Mouse (Mus musculus): ENCODE measurements around the gene Slc25a11. TPM values are rescaled to one million over a fixed set of nuclear protein-coding genes. Genes with fewer than 3 reads are reported as not detected.
A peak's percentile ranks its signal among the peaks of the same experiment; 100 is the strongest.

Slc25a11 gene
- polyA plus RNA-seq, 1 experiment from 2014 or later, result 158 TPM

DNA sequence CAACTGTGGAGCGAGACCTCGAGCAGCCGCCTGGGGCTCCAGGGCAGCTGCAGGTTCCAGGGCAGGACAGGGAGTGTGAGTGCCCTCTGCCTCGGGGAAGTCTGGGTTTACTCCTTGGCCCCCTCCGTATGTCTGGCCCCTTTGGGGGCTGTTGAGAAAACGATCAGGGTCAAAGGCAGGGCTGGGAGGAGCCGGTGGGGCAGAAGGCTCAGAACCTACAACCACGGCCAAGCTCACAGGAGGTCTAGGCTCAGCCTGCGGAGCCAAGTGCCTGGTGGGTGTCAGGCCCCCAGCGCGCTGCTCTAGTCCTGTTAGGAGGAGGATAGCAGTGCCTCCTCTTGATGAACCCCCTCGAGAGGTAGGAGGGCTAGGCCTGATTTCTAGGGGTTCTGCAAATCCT is 33.9 kb upstream of the Slc25a11 start:
- DNase-seq, result no peak
- no peak overlapping the region for H3K9ac ChIP-seq (replicated peaks; ENCODE audit: low read length)
- H3K9me3 ChIP-seq (ENCODE audit: control insufficient read depth, low read length), result no peaks in the 10 kb centered on the region
- WGBS, result 70% methylated on average over 12 of the region's 12 CpGs
- no peak overlapping the region for H3K4me2 ChIP-seq (ENCODE audit: low read length)
- H3K4me3 ChIP-seq (replicated peaks; ENCODE audit: low read depth, low read length), result no peak overlapping the region
- peaks cover 57% of the 10 kb centered on the region for H3K36me3 ChIP-seq (ENCODE audit: control insufficient read depth, insufficient read depth, low read length)
- H3K4me1 ChIP-seq (ENCODE audit: control insufficient read depth, insufficient read depth, low read length), result peaks cover 10% of the 10 kb centered on the region; the same call in 1 of the 2 replicates
- ATAC-seq (ENCODE audit: low FRiP score, low TSS enrichment), result 0 out of 2 replicates have a peak, but pooled peaks have one; percentile 6
- peak overlapping the region; percentile 42; the same call in 1 of the 2 replicates for H3K27ac ChIP-seq (replicated peaks; ENCODE audit: low read depth, low read length)
- no peaks in the 10 kb centered on the region for H3K27me3 ChIP-seq (ENCODE audit: control insufficient read depth, insufficient read depth, low read length)

DNA sequence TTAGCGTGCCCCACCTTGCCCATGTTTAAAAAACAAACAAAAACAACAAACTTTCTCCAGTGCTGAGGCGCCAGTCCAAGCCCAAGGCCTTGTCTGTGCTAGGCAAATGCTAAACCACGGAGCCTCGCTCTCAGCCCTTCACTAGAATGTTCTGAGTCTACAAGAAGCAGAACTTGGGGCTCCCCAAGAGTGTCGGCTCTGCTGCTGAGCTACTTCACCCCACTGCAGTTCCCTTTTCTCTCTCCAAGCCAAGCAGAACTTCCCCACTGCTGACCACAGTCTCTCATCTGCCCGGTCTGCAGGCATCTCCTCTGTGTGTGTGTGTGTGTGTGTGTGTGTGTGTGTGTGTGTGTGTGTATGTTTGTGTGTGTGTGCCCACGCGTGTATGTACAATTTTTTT is 32.6 kb upstream of the Slc25a11 start:
- Histone ChIP-seq H3K4me3 (replicated peaks; ENCODE audit: low read depth, low read length) (no peak overlapping the region), H3K36me3 (ENCODE audit: control insufficient read depth, insufficient read depth, low read length) (peaks cover 69% of the 10 kb centered on the region), H3K4me2 (ENCODE audit: low read length) (no peak overlapping the region), H3K9me3 (ENCODE audit: control insufficient read depth, low read length) (no peaks in the 10 kb centered on the region), H3K27ac (replicated peaks; ENCODE audit: low read depth, low read length) (no peak overlapping the region), H3K4me1 (ENCODE audit: control insufficient read depth, insufficient read depth, low read length) (peaks cover 10% of the 10 kb centered on the region; the same call in 1 of the 2 replicates), H3K27me3 (ENCODE audit: control insufficient read depth, insufficient read depth, low read length) (no peaks in the 10 kb centered on the region), H3K9ac (replicated peaks; ENCODE audit: low read length) (no peak overlapping the region)
- DNase-seq, result no peak
- 92% methylated on average over 8 of the region's 8 CpGs for WGBS
- no peak for ATAC-seq (ENCODE audit: low FRiP score, low TSS enrichment)

DNA sequence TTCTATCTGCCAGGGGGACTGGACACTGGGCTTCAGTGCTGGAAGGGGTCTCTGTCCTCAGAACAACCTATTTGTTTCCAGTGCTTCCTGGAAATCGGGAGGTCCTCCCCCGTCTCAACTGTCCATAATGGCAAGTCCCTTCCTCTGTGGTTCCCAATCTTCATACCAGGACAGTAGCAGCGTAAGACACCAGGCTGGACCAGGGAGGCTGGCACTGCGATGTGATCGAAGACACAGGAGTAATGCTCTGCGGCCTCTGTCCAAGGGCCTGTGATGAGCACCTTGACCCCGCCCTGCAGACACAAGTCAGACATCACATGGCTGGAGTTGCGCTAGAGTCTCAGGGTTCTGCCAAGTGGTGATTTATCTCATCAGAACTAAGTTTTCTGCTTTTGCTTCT is 32.1 kb upstream of the Slc25a11 start:
- H3K4me1 ChIP-seq (ENCODE audit: control insufficient read depth, insufficient read depth, low read length), result peaks cover 10% of the 10 kb centered on the region; the same call in 1 of the 2 replicates
- peaks cover 68% of the 10 kb centered on the region for H3K36me3 ChIP-seq (ENCODE audit: control insufficient read depth, insufficient read depth, low read length)
- WGBS, result 96% methylated on average over 8 of the region's 8 CpGs

DNA sequence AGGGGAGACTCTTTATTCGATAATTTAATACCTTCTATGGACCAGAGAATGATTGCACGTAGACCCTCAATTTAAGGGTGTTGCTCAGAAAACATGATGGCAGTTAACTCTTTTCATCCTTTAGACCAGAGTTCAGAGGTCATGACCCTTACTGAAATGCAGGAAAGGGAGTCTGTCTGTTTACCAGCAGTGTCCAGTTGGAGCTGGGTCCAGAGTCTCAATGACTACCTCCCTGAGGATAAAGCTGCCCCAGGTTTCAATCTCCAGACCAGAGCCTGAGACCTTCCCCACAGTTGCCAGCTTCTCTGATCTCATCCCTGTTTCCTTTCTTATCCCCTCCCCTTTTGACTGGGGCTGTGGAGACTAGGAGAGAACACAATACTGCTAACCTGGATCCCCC is 31.3 kb upstream of the Slc25a11 start:
- Histone ChIP-seq H3K27me3 (ENCODE audit: control insufficient read depth, insufficient read depth, low read length) (no peaks in the 10 kb centered on the region), H3K4me3 (replicated peaks; ENCODE audit: low read depth, low read length) (no peak overlapping the region), H3K4me2 (ENCODE audit: low read length) (no peak overlapping the region), H3K4me1 (ENCODE audit: control insufficient read depth, insufficient read depth, low read length) (peaks cover 10% of the 10 kb centered on the region; the same call in 1 of the 2 replicates), H3K27ac (replicated peaks; ENCODE audit: low read depth, low read length) (no peak overlapping the region), H3K9me3 (ENCODE audit: control insufficient read depth, low read length) (no peaks in the 10 kb centered on the region), H3K36me3 (ENCODE audit: control insufficient read depth, insufficient read depth, low read length) (peaks cover 67% of the 10 kb centered on the region), H3K9ac (replicated peaks; ENCODE audit: low read length) (no peak overlapping the region)
- DNase-seq (no peak), ATAC-seq (ENCODE audit: low FRiP score, low TSS enrichment) (no peak)
- 73% methylated on average over 2 of the region's 2 CpGs for WGBS

More for the DNA sequence above, 32.1 kb upstream of the Slc25a11 start:
- Histone ChIP-seq H3K9ac (replicated peaks; ENCODE audit: low read length) (no peak overlapping the region), H3K9me3 (ENCODE audit: control insufficient read depth, low read length) (no peaks in the 10 kb centered on the region), H3K4me2 (ENCODE audit: low read length) (no peak overlapping the region), H3K27me3 (ENCODE audit: control insufficient read depth, insufficient read depth, low read length) (no peaks in the 10 kb centered on the region), H3K27ac (replicated peaks; ENCODE audit: low read depth, low read length) (no peak overlapping the region), H3K4me3 (replicated peaks; ENCODE audit: low read depth, low read length) (no peak overlapping the region)
- no peak for DNase-seq
- ATAC-seq (ENCODE audit: low FRiP score, low TSS enrichment), result no peak

DNA sequence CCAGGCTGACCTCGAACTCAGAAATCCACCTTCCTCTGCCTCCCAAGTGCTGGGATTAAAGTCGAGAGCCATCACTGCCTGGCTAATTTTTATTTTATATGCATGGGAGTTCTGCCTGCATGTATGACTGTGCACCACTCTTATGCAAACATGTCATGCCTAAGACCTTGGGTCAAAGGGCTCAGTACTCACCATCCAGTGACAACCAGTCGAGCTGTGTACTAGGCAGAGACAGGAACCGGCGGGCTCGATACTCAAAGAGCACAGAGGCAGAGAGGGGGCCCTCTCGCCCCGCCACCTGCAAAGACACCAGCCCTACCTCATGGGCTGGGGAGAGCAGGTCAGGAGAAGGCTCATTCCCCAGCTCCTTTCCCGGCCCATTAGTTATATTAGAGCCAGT is 30.8 kb upstream of the Slc25a11 start:
- 82% methylated on average over 9 of the region's 9 CpGs for WGBS
- Histone ChIP-seq H3K4me1 (ENCODE audit: control insufficient read depth, insufficient read depth, low read length) (peaks cover 10% of the 10 kb centered on the region; the same call in 1 of the 2 replicates), H3K9me3 (ENCODE audit: control insufficient read depth, low read length) (no peaks in the 10 kb centered on the region), H3K36me3 (ENCODE audit: control insufficient read depth, insufficient read depth, low read length) (peaks cover 63% of the 10 kb centered on the region), H3K4me2 (ENCODE audit: low read length) (no peak overlapping the region), H3K27ac (replicated peaks; ENCODE audit: low read depth, low read length) (no peak overlapping the region), H3K4me3 (replicated peaks; ENCODE audit: low read depth, low read length) (no peak overlapping the region), H3K9ac (replicated peaks; ENCODE audit: low read length) (no peak overlapping the region), H3K27me3 (ENCODE audit: control insufficient read depth, insufficient read depth, low read length) (no peaks in the 10 kb centered on the region)
- ATAC-seq (ENCODE audit: low FRiP score, low TSS enrichment), result no peak
- DNase-seq, result no peak

DNA sequence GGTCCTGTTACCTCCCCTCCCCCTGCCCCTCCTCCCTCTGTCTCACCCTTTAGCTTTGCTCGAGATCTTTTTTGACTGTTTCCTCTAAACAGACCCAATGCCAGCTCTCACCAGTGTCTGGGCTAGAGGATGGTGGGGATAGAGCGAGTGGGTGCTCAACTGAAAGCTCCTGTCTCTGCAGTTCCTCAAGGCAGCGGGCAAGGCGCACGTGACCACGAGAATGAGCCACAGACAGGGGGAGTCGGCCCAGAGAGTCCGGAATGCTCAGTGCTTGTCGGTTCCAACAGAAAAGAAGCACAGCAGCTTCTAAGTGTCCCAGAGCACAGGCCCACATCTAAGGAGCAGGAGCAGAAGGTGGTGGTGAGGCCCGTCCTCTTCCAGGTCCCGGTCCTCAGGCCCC is 27.2 kb upstream of the Slc25a11 start:
- H3K4me2 ChIP-seq (ENCODE audit: low read length), result no peak overlapping the region
- H3K27me3 ChIP-seq (ENCODE audit: control insufficient read depth, insufficient read depth, low read length), result no peaks in the 10 kb centered on the region
- H3K9me3 ChIP-seq (ENCODE audit: control insufficient read depth, low read length), result no peaks in the 10 kb centered on the region
- no peak for ATAC-seq (ENCODE audit: low FRiP score, low TSS enrichment)
- H3K4me3 ChIP-seq (replicated peaks; ENCODE audit: low read depth, low read length), result no peak overlapping the region
- peaks cover 54% of the 10 kb centered on the region for H3K36me3 ChIP-seq (ENCODE audit: control insufficient read depth, insufficient read depth, low read length)
- no peak for DNase-seq
- 63% methylated on average over 11 of the region's 11 CpGs for WGBS
- H3K27ac ChIP-seq (replicated peaks; ENCODE audit: low read depth, low read length), result no peak overlapping the region
- no peak overlapping the region for H3K9ac ChIP-seq (replicated peaks; ENCODE audit: low read length)
- H3K4me1 ChIP-seq (ENCODE audit: control insufficient read depth, insufficient read depth, low read length), result peaks cover 13% of the 10 kb centered on the region

DNA sequence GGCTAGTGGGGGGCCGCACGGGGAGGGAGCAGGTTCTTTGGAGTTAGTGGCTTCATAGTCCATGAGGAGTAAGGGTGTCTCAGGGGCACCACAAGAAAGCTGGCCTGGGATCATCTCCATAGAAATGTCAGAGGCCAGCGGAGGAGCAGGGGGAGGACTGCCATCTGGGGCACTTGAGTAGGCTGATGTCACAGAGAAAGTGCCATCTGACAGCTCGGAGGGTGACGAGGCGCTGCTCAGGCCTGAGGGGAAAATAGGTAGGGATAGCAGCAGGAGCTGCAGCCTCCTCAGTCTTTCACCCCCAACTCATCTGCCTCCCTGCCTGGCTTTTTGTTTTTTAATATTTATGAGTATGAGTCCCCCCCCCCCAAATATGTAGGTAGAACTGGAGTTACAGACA is 26.7 kb upstream of the Slc25a11 start:
- H3K9ac ChIP-seq (replicated peaks; ENCODE audit: low read length), result no peak overlapping the region
- H3K27ac ChIP-seq (replicated peaks; ENCODE audit: low read depth, low read length), result no peak overlapping the region
- ATAC-seq (ENCODE audit: low FRiP score, low TSS enrichment) (no peak), DNase-seq (no peak)
- H3K4me1 ChIP-seq (ENCODE audit: control insufficient read depth, insufficient read depth, low read length), result peaks cover 13% of the 10 kb centered on the region
- WGBS, result 52% methylated on average over 6 of the region's 6 CpGs
- no peaks in the 10 kb centered on the region for H3K27me3 ChIP-seq (ENCODE audit: control insufficient read depth, insufficient read depth, low read length)
- H3K4me3 ChIP-seq (replicated peaks; ENCODE audit: low read depth, low read length), result no peak overlapping the region
- H3K4me2 ChIP-seq (ENCODE audit: low read length), result no peak overlapping the region
- peaks cover 49% of the 10 kb centered on the region for H3K36me3 ChIP-seq (ENCODE audit: control insufficient read depth, insufficient read depth, low read length)
- no peaks in the 10 kb centered on the region for H3K9me3 ChIP-seq (ENCODE audit: control insufficient read depth, low read length)

DNA sequence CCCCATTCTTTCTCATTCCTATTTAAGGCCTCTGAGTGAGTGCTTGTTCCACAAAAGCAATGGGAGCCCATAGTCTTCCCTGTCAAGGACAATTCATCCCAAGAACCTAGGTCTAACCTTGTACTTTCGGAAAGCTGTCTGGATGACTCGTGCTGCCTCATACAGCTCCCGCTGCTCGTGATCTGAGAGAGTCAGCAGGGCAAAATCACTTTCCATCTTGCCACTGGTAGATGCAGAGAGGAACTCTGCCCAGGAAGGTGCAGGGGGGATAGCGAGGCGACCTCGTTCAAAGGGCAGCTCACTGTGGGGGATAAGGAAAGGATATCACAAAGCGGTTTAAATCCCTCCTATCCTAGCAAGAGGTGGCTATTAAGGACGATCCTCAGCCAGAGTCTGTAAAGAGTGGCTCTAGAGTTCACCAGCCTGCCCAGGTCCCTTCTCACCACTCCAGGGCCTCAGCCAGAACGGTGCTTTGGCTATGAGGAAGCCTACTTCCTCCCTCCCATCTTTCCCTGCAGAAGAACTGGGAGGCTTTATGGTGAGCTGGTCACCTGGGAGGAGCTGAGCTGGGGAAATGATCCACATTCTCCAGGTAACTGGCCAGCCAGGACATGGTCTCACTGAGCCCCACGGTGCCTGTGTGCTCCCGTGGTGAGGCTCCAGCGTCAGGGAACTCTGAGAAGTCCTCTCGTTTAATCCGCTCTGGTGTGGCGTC is 24.2 kb upstream of the Slc25a11 start:
- H3K4me2 ChIP-seq (ENCODE audit: low read length), result peak overlapping the region; percentile 79; the same call in 1 of the 2 replicates
- no peak for ATAC-seq (ENCODE audit: low FRiP score, low TSS enrichment)
- peaks cover 35% of the 10 kb centered on the region for H3K36me3 ChIP-seq (ENCODE audit: control insufficient read depth, insufficient read depth, low read length)

DNA sequence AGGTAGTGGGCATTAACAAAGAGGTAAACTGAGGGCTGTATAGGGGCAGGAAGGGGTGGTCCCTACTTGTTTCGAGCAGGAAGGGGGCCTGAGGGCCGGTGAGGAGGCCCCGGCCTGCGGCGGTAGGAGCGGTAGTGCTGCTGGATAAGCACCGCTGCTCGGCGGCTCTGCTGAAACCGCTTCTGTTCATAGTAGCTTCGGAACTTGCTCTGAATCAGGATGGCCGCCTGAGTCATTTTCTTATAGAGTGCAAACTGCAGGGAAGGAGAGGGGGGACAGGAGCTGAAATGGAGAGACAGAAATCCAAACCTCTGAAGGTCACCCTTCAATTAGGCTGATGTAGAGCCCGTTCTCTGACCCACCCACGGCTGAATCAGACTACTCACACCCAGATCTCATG is 23.2 kb upstream of the Slc25a11 start:
- Histone ChIP-seq H3K4me1 (ENCODE audit: control insufficient read depth, insufficient read depth, low read length) (peaks cover 19% of the 10 kb centered on the region), H3K27ac (replicated peaks; ENCODE audit: low read depth, low read length) (peak overlapping the region; percentile 96), H3K4me3 (replicated peaks; ENCODE audit: low read depth, low read length) (peak overlapping the region; percentile 65), H3K4me2 (ENCODE audit: low read length) (peak overlapping the region; percentile 79), H3K27me3 (ENCODE audit: control insufficient read depth, insufficient read depth, low read length) (no peaks in the 10 kb centered on the region), H3K36me3 (ENCODE audit: control insufficient read depth, insufficient read depth, low read length) (peaks cover 32% of the 10 kb centered on the region), H3K9me3 (ENCODE audit: control insufficient read depth, low read length) (no peaks in the 10 kb centered on the region), H3K9ac (replicated peaks; ENCODE audit: low read length) (peak overlapping the region; percentile 72)
- ATAC-seq (ENCODE audit: low FRiP score, low TSS enrichment) (no peak), DNase-seq (peak; percentile 45)
- 29% methylated on average over 14 of the region's 14 CpGs for WGBS

More for the DNA sequence above, 24.2 kb upstream of the Slc25a11 start:
- H3K4me3 ChIP-seq (replicated peaks; ENCODE audit: low read depth, low read length), result 0 out of 2 replicates have a peak overlapping the region, but pooled peaks have one; percentile 65
- no peak overlapping the region for H3K9ac ChIP-seq (replicated peaks; ENCODE audit: low read length)
- H3K27ac ChIP-seq (replicated peaks; ENCODE audit: low read depth, low read length), result 0 out of 2 replicates have a peak overlapping the region, but pooled peaks have one; percentile 96
- WGBS, result 84% methylated on average over 16 of the region's 16 CpGs
- H3K9me3 ChIP-seq (ENCODE audit: control insufficient read depth, low read length), result no peaks in the 10 kb centered on the region
- no peak for DNase-seq
- H3K4me1 ChIP-seq (ENCODE audit: control insufficient read depth, insufficient read depth, low read length), result peaks cover 19% of the 10 kb centered on the region
- H3K27me3 ChIP-seq (ENCODE audit: control insufficient read depth, insufficient read depth, low read length), result no peaks in the 10 kb centered on the region

Measured in midbrain, embryonic 14.5 days (tissue).